Comparison of ENCODE assay signal across 8 mouse cellular contexts in genomic region chr16:87699693-87700394, GRCm38 (mm10). TPM values are rescaled to one million over a fixed set of nuclear protein-coding genes. Genes with fewer than 3 reads are reported as not detected.
A peak's percentile ranks its signal among the peaks of the same experiment; 100 is the strongest.
DNase-seq lines count a peak whose midpoint lies in the region; ATAC-seq and TF ChIP-seq lines count a peak whose summit lies in the region.

No protein-coding gene starts in this region.

- peaks cover 58% of the 10 kb centered on the region for H3K79me2 ChIP-seq in myocyte (ENCODE audit: control insufficient read depth, insufficient read depth)

- peak overlapping the region; percentile 89 for H3K4me3 ChIP-seq in liver, embryonic 13.5 days (replicated peaks)
- H3K4me3 ChIP-seq in myocyte = peak overlapping the region; percentile 89

- H3K27ac ChIP-seq in liver, embryonic 13.5 days = peak overlapping the region; percentile 95

- peak overlapping the region; percentile 85 for H3K4me2 ChIP-seq in liver, embryonic 13.5 days
- H3K4me2 ChIP-seq in myocyte (ENCODE audit: low read depth) = peak overlapping the region; percentile 81

- WGBS in liver, embryonic 13.5 days (ENCODE audit: insufficient replicate concordance) = under 1% methylated on average over 20 of the region's 20 CpGs

- peak overlapping the region; percentile 97 for H3K9ac ChIP-seq in liver, embryonic 13.5 days

- intact Hi-C loops in gastrocnemius, postnatal 14 days (cut with DNase I; ENCODE audit: low total_unique reads) = no loop called here

- no peaks in the 10 kb centered on the region for H3K36me3 ChIP-seq in liver, embryonic 13.5 days
- no peaks in the 10 kb centered on the region for H3K36me3 ChIP-seq in myocyte (ENCODE audit: control insufficient read depth, insufficient read depth)

- no peak for TF ChIP-seq POLR2A in myocyte (IDR thresholded peaks at IDR 0.05; ENCODE audit: insufficient read length, low read depth)

- no peaks in the 10 kb centered on the region for H3K27me3 ChIP-seq in liver, embryonic 13.5 days
- no peaks in the 10 kb centered on the region for H3K27me3 ChIP-seq in myocyte (ENCODE audit: control insufficient read depth, insufficient read depth, insufficient read length)

- H3K9me3 ChIP-seq in liver, embryonic 13.5 days (replicated peaks) = no peaks in the 10 kb centered on the region

- H3K4me1 ChIP-seq in liver, embryonic 13.5 days (replicated peaks) = peaks cover 68% of the 10 kb centered on the region

- peak; percentile 44 for ATAC-seq in inflammation-experienced regulatory T-cells, adult 6 months
- ATAC-seq in liver, embryonic 13.5 days (ENCODE audit: low read depth) = peak; percentile 61

- DNase-seq in urinary bladder, adult 18-20 months (ENCODE audit: low spot score in 2 of 2) = peak; percentile 30 to 36
- DNase-seq in urinary bladder, postnatal 10 days (ENCODE audit: low spot score) = no peak
- DNase-seq in cerebellum, postnatal 25 days = peak; percentile 32 to 34
- DNase-seq in gastrocnemius, postnatal 14 days = peak; percentile 15
- peak; percentile 82 for DNase-seq in liver, embryonic 13.5 days
- peak; percentile 26 for DNase-seq in telencephalon, adult 2 months (ENCODE audit: low read depth, low spot score)

- H3ac ChIP-seq in myocyte (ENCODE audit: control insufficient read depth, insufficient read length) = peak overlapping the region; percentile 67

TF ChIP-seq in myocyte, 11 proteins besides CTCF, POLR2A, EP300 and RAD21:
- TF ChIP-seq MYOG (IDR thresholded peaks at IDR 0.05; ENCODE audit: control insufficient read depth in 1 of 3, insufficient read depth in 1 of 3, insufficient read length in 2 of 3, low read depth in 2 of 3) (peak in 2 of 3 experiments; percentile 51 to 77), REST (IDR thresholded peaks at IDR 0.05; ENCODE audit: insufficient read depth, insufficient read length) (no peak), USF1 (IDR thresholded peaks at IDR 0.05; ENCODE audit: low read depth) (peak; percentile 39), MYOD1 (IDR thresholded peaks at IDR 0.05; ENCODE audit: control insufficient read depth in 1 of 3, insufficient read length in 2 of 3, low read depth in 2 of 3) (peak in 2 of 3 experiments; percentile 47 to 76), TCF12 (IDR thresholded peaks at IDR 0.05; ENCODE audit: insufficient read depth, poor library complexity, severe bottlenecking) (peak; percentile 52)

RNA-seq across cellular contexts. Expression of gene Bach1, which starts 1.1 kb away (rescaled TPM):
- total RNA-seq in gastrocnemius, postnatal 14 days (2021) = 10 to 100 TPM; 12.5 to 14.6 TPM
- 1 to 10 TPM; 1.6 to 3.7 (median 3.5) TPM for polyA plus RNA-seq in inflammation-experienced regulatory T-cells, adult 6 months (2017; shearing (Covaris generic))
- polyA plus RNA-seq in liver, embryonic 13.5 days (2015; fragmentation: Nextera tagmentation; extraction: Ambion mirVana) = 6.3 and 9.0 TPM in 2 replicates
- polyA plus RNA-seq in myocyte (2012; fragmentation: generic; extraction: Trizol) = 8.8 TPM
